Mouse (Mus musculus) liver, adult 2 months (tissue): ENCODE measurements around the gene Vmn1r209.
"Not testable (repeated sequence)": the region's sequence is repeated elsewhere in the genome, so short reads cannot be mapped to it uniquely, and the experiment has no call there.

Experiments used
- CTCF ChIP-seq: fragments of 200-500 bp; IDR thresholded peaks from 2 replicates; pipeline ENCODE4 v1.5.1; 2011; ENCODE audit warnings: low read depth, low read length, control low read depth
- POLR2A ChIP-seq: fragments of 200-500 bp; IDR thresholded peaks from 2 replicates; pipeline ENCODE4 v1.6.1; 2011; ENCODE audit warnings: low read length, control low read depth; ENCODE audit not compliant: insufficient read depth; ENCODE audit errors: extremely low read depth

DNA sequence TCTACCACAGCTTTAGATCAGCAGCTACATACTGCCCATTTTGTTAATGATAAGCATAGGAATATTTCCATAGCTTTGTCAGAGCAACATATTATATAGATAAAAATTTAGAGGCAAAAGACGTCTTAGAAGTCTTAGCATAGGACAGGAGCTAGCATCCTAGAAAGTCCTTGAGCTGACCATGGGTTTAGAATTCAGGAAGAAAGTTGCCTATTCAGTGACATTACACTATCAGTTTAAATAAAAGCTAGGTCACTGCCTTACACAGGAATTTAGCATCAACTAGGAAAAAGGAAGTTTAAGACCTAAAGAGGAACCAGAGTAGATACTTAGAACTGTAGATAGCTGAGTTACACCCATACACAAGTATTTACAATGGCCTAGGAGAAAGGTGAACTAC is 12.1 kb upstream of the Vmn1r209 start:
- TF ChIP-seq CTCF, POLR2A: not testable (repeated sequence)
